Mouse (Mus musculus): ENCODE measurements at regions not wholly inside any gene's neighbourhood (a gene's known extent, or its start where the extent isn't known, plus 50 kb on each side); places are given as distances from the start of the nearest gene placed in this dataset.

GRCm38 (mm10) chr1:76513490-76513889, 967.4 kb downstream of the Slc4a3 start:
- no peak for TF ChIP-seq CTCF (IDR thresholded peaks at IDR 0.05; ENCODE audit: control insufficient read depth, insufficient read depth, insufficient read length)
- TF ChIP-seq MYOG (IDR thresholded peaks at IDR 0.05; ENCODE audit: control insufficient read depth, extremely low read depth, insufficient read length) = no peak

Measured in C2C12 (cell line).